Mouse (Mus musculus): ENCODE measurements around the gene E330017A01Rik. TPM values are rescaled to one million over a fixed set of nuclear protein-coding genes. Genes with fewer than 3 reads are reported as not detected.

E330017A01Rik gene
- total RNA-seq, 2 experiments from 2014 or later = not detected

GRCm38 (mm10) chr16:58663021-58663420 lies 24.5 kb upstream of the E330017A01Rik start:
- DNase-seq = no peak

GRCm38 (mm10) chr16:58662287-58662791 lies 23.8 kb upstream of the E330017A01Rik start:
- DNase-seq = no peak

GRCm38 (mm10) chr16:58661826-58662225 lies 23.3 kb upstream of the E330017A01Rik start:
- no peak for DNase-seq

- no peak for DNase-seq
These were observed 20.1 kb upstream of the E330017A01Rik start for GRCm38 (mm10) chr16:58658668-58659067.

- no peak for DNase-seq
These were observed 18.0 kb upstream of the E330017A01Rik start for GRCm38 (mm10) chr16:58656526-58656925.

- DNase-seq = no peak
These were observed 17.2 kb upstream of the E330017A01Rik start for GRCm38 (mm10) chr16:58655751-58656150.

- no peak for DNase-seq
These were observed 11.4 kb upstream of the E330017A01Rik start for GRCm38 (mm10) chr16:58649979-58650378.

- DNase-seq = no peak
These were observed 523 bp downstream of the E330017A01Rik start for GRCm38 (mm10) chr16:58638016-58638415.

GRCm38 (mm10) chr16:58637448-58637847 lies 1.1 kb downstream of the E330017A01Rik start:
- DNase-seq = no peak

GRCm38 (mm10) chr16:58635866-58636265 lies 2.7 kb downstream of the E330017A01Rik start:
- DNase-seq = no peak

- no peak for DNase-seq
These were observed 8.8 kb downstream of the E330017A01Rik start for GRCm38 (mm10) chr16:58629736-58630135.

GRCm38 (mm10) chr16:58628968-58629367 lies 9.6 kb downstream of the E330017A01Rik start:
- no peak for DNase-seq

- no peak for DNase-seq
These were observed 10.2 kb downstream of the E330017A01Rik start for GRCm38 (mm10) chr16:58628336-58628680.

- no peak for DNase-seq
These were observed 10.8 kb downstream of the E330017A01Rik start for GRCm38 (mm10) chr16:58627597-58628335.

- peak; percentile 42 for DNase-seq
These were observed 14.6 kb downstream of the E330017A01Rik start for GRCm38 (mm10) chr16:58623944-58624343.

GRCm38 (mm10) chr16:58623114-58623513 lies 15.4 kb downstream of the E330017A01Rik start:
- DNase-seq = no peak

GRCm38 (mm10) chr16:58622377-58622776 lies 16.2 kb downstream of the E330017A01Rik start:
- no peak for DNase-seq

GRCm38 (mm10) chr16:58617346-58617745 lies 21.2 kb downstream of the E330017A01Rik start:
- DNase-seq = no peak

GRCm38 (mm10) chr16:58616878-58617277 lies 21.7 kb downstream of the E330017A01Rik start, which contains the start of gene Gm813:
Gene Gm813 (minus strand): TSS chr16:58616978.
- no peak for DNase-seq

GRCm38 (mm10) chr16:58612969-58613368 lies 25.6 kb downstream of the E330017A01Rik start:
- no peak for DNase-seq

- DNase-seq = no peak
These were observed 31.4 kb downstream of the E330017A01Rik start for GRCm38 (mm10) chr16:58607101-58607500.

GRCm38 (mm10) chr16:58604680-58605079 lies 33.9 kb downstream of the E330017A01Rik start:
- DNase-seq = no peak

- DNase-seq = no peak
These were observed 34.7 kb downstream of the E330017A01Rik start for GRCm38 (mm10) chr16:58603831-58604230.

- peak; percentile 5 for DNase-seq
These were observed 37.7 kb downstream of the E330017A01Rik start for GRCm38 (mm10) chr16:58600846-58601245.
